Mouse (Mus musculus): ENCODE data around the gene Ptpn18.
A peak's percentile ranks its signal among the peaks of the same experiment; 100 is the strongest.

- TF ChIP-seq CTCF (IDR thresholded peaks at IDR 0.05 in 2 of 3, conservative IDR thresholded peaks at IDR 0.05 in 1 of 3; ENCODE audit: control insufficient read depth in 1 of 3, insufficient read depth in 1 of 3, low read depth in 2 of 3, low read length in 3 of 3, poor library complexity in 1 of 3, severe bottlenecking in 1 of 3) (peak; percentile 37 to 43 (median 40)), TCF12 (IDR thresholded peaks at IDR 0.05; ENCODE audit: low read depth, low read length) (no peak), KAT2A (conservative IDR thresholded peaks at IDR 0.05; ENCODE audit: low read depth, low read length) (no peak), HCFC1 (IDR thresholded peaks at IDR 0.05; ENCODE audit: low read depth, low read length) (no peak), TAL1 (IDR thresholded peaks at IDR 0.05; ENCODE audit: low read length) (no peak), USF1 (IDR thresholded peaks at IDR 0.05; ENCODE audit: low read depth, low read length) (no peak), MAZ (IDR thresholded peaks at IDR 0.05; ENCODE audit: low read depth, low read length) (no peak), RCOR1 (IDR thresholded peaks at IDR 0.05; ENCODE audit: low read depth, low read length) (no peak), NELFE (IDR thresholded peaks at IDR 0.05; ENCODE audit: low read depth, low read length) (no peak), E2F4 (IDR thresholded peaks at IDR 0.05; ENCODE audit: borderline replicate concordance, low read depth, low read length) (no peak), ZMIZ1 (IDR thresholded peaks at IDR 0.05; ENCODE audit: low read depth, low read length) (no peak)
Observed at GRCm38 (mm10) chr1:34485461-34486188, 26.1 kb downstream of the Ptpn18 start.
